Mouse (Mus musculus): Measurements from ENCODE around the gene Trim8. TPM values are rescaled to one million over a fixed set of nuclear protein-coding genes. Genes with fewer than 3 reads are reported as not detected.

Gene Trim8
- polyA plus RNA-seq, 1 experiment from 2014 or later = 15.2 TPM

GRCm38 (mm10) chr19:46483701-46484328, 17.7 kb upstream of the Trim8 start:
- DNase-seq (ENCODE audit: low spot score) = no peak
- no peak overlapping the region for H3K27ac ChIP-seq
- peaks cover 72% of the 10 kb centered on the region for H3K36me3 ChIP-seq
- WGBS = 90% methylated on average over 15 of the region's 15 CpGs
- H3K9me3 ChIP-seq (replicated peaks) = no peaks in the 10 kb centered on the region
- H3K4me3 ChIP-seq = no peak overlapping the region
- H3K27me3 ChIP-seq (ENCODE audit: low read depth, poor library complexity, severe bottlenecking) = no peaks in the 10 kb centered on the region
- peaks cover 60% of the 10 kb centered on the region for H3K4me1 ChIP-seq

DNA sequence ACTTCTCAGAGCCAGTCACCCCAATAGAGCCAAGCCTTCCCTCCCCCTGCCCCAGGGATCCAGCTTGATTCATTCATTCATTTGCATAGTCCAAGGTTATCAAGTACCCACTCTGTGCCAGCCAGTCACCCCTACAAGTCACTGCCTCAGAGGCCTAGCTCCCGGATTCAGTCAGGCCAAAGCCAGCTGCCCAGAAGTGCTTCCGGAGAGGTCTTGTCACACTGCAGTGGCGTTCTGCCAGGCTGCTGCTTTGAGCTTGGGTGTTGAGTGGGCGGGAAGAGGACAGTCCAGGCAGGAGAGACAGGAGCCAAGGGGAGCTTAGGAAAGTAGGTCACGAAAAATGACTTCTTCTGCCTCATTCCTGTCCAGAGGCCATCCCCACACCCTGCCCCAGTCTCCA, 17.0 kb upstream of the Trim8 start:
- Histone ChIP-seq H3K27me3 (ENCODE audit: low read depth, poor library complexity, severe bottlenecking) (no peaks in the 10 kb centered on the region), H3K27ac (no peak overlapping the region), H3K4me1 (peaks cover 53% of the 10 kb centered on the region), H3K9me3 (replicated peaks) (no peaks in the 10 kb centered on the region), H3K36me3 (peaks cover 65% of the 10 kb centered on the region), H3K4me3 (no peak overlapping the region)
- DNase-seq (ENCODE audit: low spot score) = no peak
- WGBS = 79% methylated on average over 5 of the region's 5 CpGs

DNA sequence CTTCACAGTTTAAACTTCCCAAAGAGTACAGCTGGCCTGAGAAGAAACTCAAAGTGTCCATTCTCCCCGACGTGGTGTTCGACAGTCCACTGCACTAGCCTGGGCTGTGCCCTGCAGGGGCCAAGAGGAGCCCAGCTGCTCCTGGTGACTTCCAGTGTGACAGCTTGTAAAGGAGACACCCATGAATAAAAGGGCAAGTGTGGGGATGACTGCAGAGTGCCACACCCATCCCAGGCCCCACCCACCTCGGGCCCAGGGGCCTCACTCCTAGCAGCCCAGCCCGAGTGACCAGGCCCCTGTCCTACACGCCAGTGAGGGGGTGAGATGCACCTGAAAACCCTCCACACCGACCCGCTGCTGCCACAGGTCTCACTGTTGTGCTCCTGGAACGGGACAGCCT, 15.7 kb upstream of the Trim8 start:
- Histone ChIP-seq H3K9me3 (replicated peaks) (no peaks in the 10 kb centered on the region), H3K36me3 (peaks cover 52% of the 10 kb centered on the region), H3K27ac (0 out of 2 replicates have a peak overlapping the region, but pooled peaks have one; percentile 16), H3K4me1 (peaks cover 50% of the 10 kb centered on the region), H3K4me3 (no peak overlapping the region), H3K27me3 (ENCODE audit: low read depth, poor library complexity, severe bottlenecking) (no peaks in the 10 kb centered on the region)
- WGBS = 71% methylated on average over 9 of the region's 9 CpGs
- no peak for DNase-seq (ENCODE audit: low spot score)

DNA sequence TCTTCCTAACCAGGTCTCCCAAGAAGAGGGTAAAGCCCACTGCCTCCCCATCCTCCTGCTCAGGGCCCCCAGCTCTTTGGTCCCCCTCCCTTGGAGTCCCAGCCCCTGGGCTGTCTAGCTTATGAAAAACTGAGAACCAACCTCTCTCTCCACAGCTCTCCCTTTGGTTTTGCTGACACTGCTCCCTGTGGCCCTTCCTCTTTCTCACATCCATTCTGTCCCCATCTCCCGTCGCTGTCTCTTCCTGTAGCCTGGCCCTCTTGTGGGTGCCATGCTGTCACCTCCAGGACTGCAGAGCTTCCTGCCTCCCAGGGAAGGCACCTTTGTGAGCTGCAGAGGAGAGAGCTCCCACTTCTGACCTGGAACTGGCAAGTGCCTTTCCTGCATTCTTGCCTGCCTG, 14.8 kb upstream of the Trim8 start:
- Histone ChIP-seq H3K4me3 (no peak overlapping the region), H3K36me3 (peaks cover 48% of the 10 kb centered on the region), H3K27ac (peak overlapping the region; percentile 27; the same call in 1 of the 2 replicates), H3K9me3 (replicated peaks) (no peaks in the 10 kb centered on the region), H3K4me1 (peaks cover 42% of the 10 kb centered on the region), H3K27me3 (ENCODE audit: low read depth, poor library complexity, severe bottlenecking) (no peaks in the 10 kb centered on the region)
- no peak for DNase-seq (ENCODE audit: low spot score)
- WGBS = 67% methylated on average over 2 of the region's 2 CpGs

GRCm38 (mm10) chr19:46489448-46489847, 12.1 kb upstream of the Trim8 start:
- peaks cover 22% of the 10 kb centered on the region for H3K4me1 ChIP-seq
- peaks cover 38% of the 10 kb centered on the region for H3K36me3 ChIP-seq
- 94% methylated on average over 1 of the region's 1 CpGs for WGBS
- H3K4me3 ChIP-seq = no peak overlapping the region
- no peaks in the 10 kb centered on the region for H3K27me3 ChIP-seq (ENCODE audit: low read depth, poor library complexity, severe bottlenecking)
- H3K27ac ChIP-seq = peak overlapping the region; percentile 25; the same call in 1 of the 2 replicates
- DNase-seq (ENCODE audit: low spot score) = no peak
- H3K9me3 ChIP-seq (replicated peaks) = no peaks in the 10 kb centered on the region

GRCm38 (mm10) chr19:46490634-46491033, 10.9 kb upstream of the Trim8 start:
- H3K4me3 ChIP-seq = no peak overlapping the region
- H3K9me3 ChIP-seq (replicated peaks) = no peaks in the 10 kb centered on the region
- H3K27ac ChIP-seq = peak overlapping the region; percentile 61; the same call in 1 of the 2 replicates
- peak; percentile 55 for DNase-seq (ENCODE audit: low spot score)
- WGBS = 7% methylated on average over 2 of the region's 2 CpGs
- H3K36me3 ChIP-seq = peaks cover 26% of the 10 kb centered on the region
- peaks cover 20% of the 10 kb centered on the region for H3K4me1 ChIP-seq
- H3K27me3 ChIP-seq (ENCODE audit: low read depth, poor library complexity, severe bottlenecking) = no peaks in the 10 kb centered on the region

DNA sequence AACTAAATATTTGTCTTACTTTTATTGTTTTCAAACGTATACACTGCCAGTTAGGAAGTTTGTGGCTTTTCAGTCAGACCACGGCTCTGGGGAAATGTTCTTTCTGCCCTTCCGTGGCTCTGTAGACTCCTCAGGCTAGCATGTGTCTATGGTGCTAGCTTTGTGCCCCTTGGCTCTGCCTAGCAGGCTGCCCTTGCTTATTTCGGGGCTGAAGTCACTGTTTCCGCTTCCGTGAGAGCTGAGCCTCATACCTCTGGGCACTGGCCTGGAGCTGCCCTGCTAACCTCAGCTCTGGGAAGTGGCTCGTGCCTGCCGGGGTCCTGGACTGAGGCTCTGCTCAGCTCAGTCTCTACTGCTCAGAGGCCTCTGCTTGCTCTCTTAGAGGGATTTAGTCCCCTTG, 6.4 kb upstream of the Trim8 start:
- Histone ChIP-seq H3K4me3 (no peak overlapping the region), H3K9me3 (replicated peaks) (no peaks in the 10 kb centered on the region), H3K4me1 (peaks cover 15% of the 10 kb centered on the region), H3K27ac (no peak overlapping the region), H3K36me3 (no peaks in the 10 kb centered on the region), H3K27me3 (ENCODE audit: low read depth, poor library complexity, severe bottlenecking) (no peaks in the 10 kb centered on the region)
- 85% methylated on average over 8 of the region's 8 CpGs for WGBS
- DNase-seq (ENCODE audit: low spot score) = no peak

- Histone ChIP-seq H3K4me3 (no peak overlapping the region), H3K27me3 (ENCODE audit: low read depth, poor library complexity, severe bottlenecking) (no peaks in the 10 kb centered on the region), H3K4me1 (peaks cover 12% of the 10 kb centered on the region), H3K9me3 (replicated peaks) (no peaks in the 10 kb centered on the region), H3K27ac (no peak overlapping the region), H3K36me3 (no peaks in the 10 kb centered on the region)
- WGBS = 79% methylated on average over 2 of the region's 2 CpGs
- no peak for DNase-seq (ENCODE audit: low spot score)
Measured at GRCm38 (mm10) chr19:46497230-46497629, 4.3 kb upstream of the Trim8 start.

- peak overlapping the region; percentile 96 for H3K27ac ChIP-seq
- 0 out of 2 replicates have a peak, but pooled peaks cover under 1% of the 10 kb centered on the region for H3K36me3 ChIP-seq
- H3K9me3 ChIP-seq (replicated peaks) = no peaks in the 10 kb centered on the region
- DNase-seq (ENCODE audit: low spot score) = no peak
- H3K27me3 ChIP-seq (ENCODE audit: low read depth, poor library complexity, severe bottlenecking) = no peaks in the 10 kb centered on the region
- 5% methylated on average over 3 of the region's 3 CpGs for WGBS
- H3K4me3 ChIP-seq = peak overlapping the region; percentile 72
- H3K4me1 ChIP-seq = peaks cover 35% of the 10 kb centered on the region
Measured at GRCm38 (mm10) chr19:46499539-46499835, 2.0 kb upstream of the Trim8 start.

GRCm38 (mm10) chr19:46499836-46500580, 1.5 kb upstream of the Trim8 start:
- WGBS = 1% methylated on average over 52 of the region's 52 CpGs
- no peaks in the 10 kb centered on the region for H3K27me3 ChIP-seq (ENCODE audit: low read depth, poor library complexity, severe bottlenecking)
- peaks cover 40% of the 10 kb centered on the region for H3K4me1 ChIP-seq

GRCm38 (mm10) chr19:46500581-46501341, 741 bp upstream of the Trim8 start:
- Histone ChIP-seq H3K27me3 (ENCODE audit: low read depth, poor library complexity, severe bottlenecking) (no peaks in the 10 kb centered on the region), H3K36me3 (peaks cover 13% of the 10 kb centered on the region), H3K27ac (peak overlapping the region; percentile 96), H3K9me3 (replicated peaks) (no peaks in the 10 kb centered on the region), H3K4me1 (peaks cover 47% of the 10 kb centered on the region), H3K4me3 (peak overlapping the region; percentile 72)
- DNase-seq (ENCODE audit: low spot score) = peak; percentile 82
- WGBS = under 1% methylated on average over 49 of the region's 50 CpGs

More at GRCm38 (mm10) chr19:46499836-46500580, 1.5 kb upstream of the Trim8 start:
- peak; percentile 99 for DNase-seq (ENCODE audit: low spot score)
- Histone ChIP-seq H3K4me3 (peak overlapping the region; percentile 72), H3K36me3 (peaks cover 5% of the 10 kb centered on the region; the same call in 1 of the 2 replicates), H3K27ac (peak overlapping the region; percentile 96), H3K9me3 (replicated peaks) (no peaks in the 10 kb centered on the region)

DNA sequence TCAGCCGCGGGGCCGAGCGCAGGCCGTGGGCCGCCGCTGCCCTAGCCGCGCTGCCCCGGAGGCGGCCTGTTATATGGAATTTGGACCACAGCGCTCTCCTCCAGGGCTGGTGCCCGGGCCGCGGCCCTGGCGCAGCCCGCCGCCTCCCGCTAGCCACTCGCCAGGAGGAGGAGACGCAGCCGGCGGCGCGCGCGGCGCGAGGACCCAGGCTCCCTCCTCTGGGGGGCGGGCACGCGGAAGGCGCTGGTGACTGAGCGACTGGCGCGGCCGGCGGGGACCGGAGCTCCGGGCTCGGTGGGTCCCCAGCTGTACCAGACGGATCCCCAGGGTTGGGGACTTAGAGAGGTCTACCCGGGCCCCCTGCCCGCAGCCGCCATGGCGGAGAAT, 560 bp downstream of the Trim8 start:
- under 1% methylated on average over 45 of the region's 46 CpGs for WGBS
- Histone ChIP-seq H3K4me3 (peak overlapping the region; percentile 72), H3K36me3 (peaks cover 26% of the 10 kb centered on the region), H3K9me3 (replicated peaks) (no peaks in the 10 kb centered on the region), H3K27me3 (ENCODE audit: low read depth, poor library complexity, severe bottlenecking) (no peaks in the 10 kb centered on the region), H3K27ac (peak overlapping the region; percentile 96), H3K4me1 (peaks cover 60% of the 10 kb centered on the region)
- peak; percentile 80 for DNase-seq (ENCODE audit: low spot score)

Measured in limb, embryonic 10.5 days (tissue).